Mouse (Mus musculus) hindbrain, embryonic 11.5 days (tissue): ENCODE measurements around the gene Tnni1. TPM values are rescaled to one million over a fixed set of nuclear protein-coding genes. Genes with fewer than 3 reads are reported as not detected.
A peak's percentile ranks its signal among the peaks of the same experiment; 100 is the strongest.

Experiments
- ATAC-seq: fragments of 200-750 bp; cut with Nextera tagmentation; 2 replicates; pipeline ENCODE4 v1.8.0; 2017; ENCODE audit warnings: mild to moderate bottlenecking, moderate TSS enrichment, moderate library complexity; ENCODE audit not compliant: low FRiP score
- DNase-seq: peaks from one replicate; pipeline ENCODE4 v3.0.0-alpha.2; 2015; ENCODE audit warnings: low spot score
- H3K27ac ChIP-seq: fragments of 300-500 bp; sonication (generic); 2 replicates; pipeline ENCODE4 v1.5.1; 2014; ENCODE audit warnings: mild to moderate bottlenecking, low read depth, low read length
- H3K27me3 ChIP-seq: fragments of 300-500 bp; sonication (generic); 2 replicates; pipeline ENCODE4 v1.6.1; 2014; ENCODE audit warnings: mild to moderate bottlenecking, low read length, moderate library complexity, mixed read lengths; ENCODE audit not compliant: control insufficient read depth, insufficient read depth
- H3K36me3 ChIP-seq: fragments of 300-500 bp; sonication (generic); 2 replicates; pipeline ENCODE4 v1.6.1; 2014; ENCODE audit warnings: mild to moderate bottlenecking, low read length, moderate library complexity, mixed read lengths; ENCODE audit not compliant: control insufficient read depth, insufficient read depth
- H3K4me1 ChIP-seq: fragments of 300-500 bp; sonication (generic); replicated peaks from 2 replicates; pipeline ENCODE4 v1.6.1; 2014; ENCODE audit warnings: low read length, mixed read lengths; ENCODE audit not compliant: control insufficient read depth, insufficient read depth
- H3K4me2 ChIP-seq: fragments of 300-500 bp; sonication (generic); replicated peaks from 2 replicates; pipeline ENCODE4 v1.6.1; 2014; ENCODE audit warnings: mild to moderate bottlenecking, low read depth, low read length
- H3K4me3 ChIP-seq: fragments of 300-500 bp; sonication (generic); 2 replicates; pipeline ENCODE4 v1.5.1; 2014; ENCODE audit warnings: low read depth, low read length
- H3K9ac ChIP-seq: fragments of 300-500 bp; sonication (generic); 2 replicates; pipeline ENCODE4 v1.6.1; 2014; ENCODE audit warnings: low read depth, low read length
- H3K9me3 ChIP-seq: fragments of 300-500 bp; sonication (generic); 2 replicates; pipeline ENCODE4 v1.6.1; 2016; ENCODE audit warnings: low read length; ENCODE audit not compliant: control insufficient read depth
- WGBS: fragments of 180-500 bp; shearing (Covaris S2); extraction: QIAGEN DNeasy Blood & Tissue Kit; methylation state at CpG from one replicate; pipeline ENCODE4 v1.1.7; 2014; 5-methylcytosine and 5-hydroxymethylcytosine counted together
- polyA plus RNA-seq: library from polyadenylated mRNA; unstranded; fragments of >200 nt; fragmentation: Nextera tagmentation; extraction: Ambion mirVana; gene quantifications from 2 replicates; pipeline ENCODE4 v1.2.1, GENCODE M21; 2014

Gene Tnni1
- polyA plus RNA-seq, 1 experiment from 2014 or later = 6.0 TPM

DNA sequence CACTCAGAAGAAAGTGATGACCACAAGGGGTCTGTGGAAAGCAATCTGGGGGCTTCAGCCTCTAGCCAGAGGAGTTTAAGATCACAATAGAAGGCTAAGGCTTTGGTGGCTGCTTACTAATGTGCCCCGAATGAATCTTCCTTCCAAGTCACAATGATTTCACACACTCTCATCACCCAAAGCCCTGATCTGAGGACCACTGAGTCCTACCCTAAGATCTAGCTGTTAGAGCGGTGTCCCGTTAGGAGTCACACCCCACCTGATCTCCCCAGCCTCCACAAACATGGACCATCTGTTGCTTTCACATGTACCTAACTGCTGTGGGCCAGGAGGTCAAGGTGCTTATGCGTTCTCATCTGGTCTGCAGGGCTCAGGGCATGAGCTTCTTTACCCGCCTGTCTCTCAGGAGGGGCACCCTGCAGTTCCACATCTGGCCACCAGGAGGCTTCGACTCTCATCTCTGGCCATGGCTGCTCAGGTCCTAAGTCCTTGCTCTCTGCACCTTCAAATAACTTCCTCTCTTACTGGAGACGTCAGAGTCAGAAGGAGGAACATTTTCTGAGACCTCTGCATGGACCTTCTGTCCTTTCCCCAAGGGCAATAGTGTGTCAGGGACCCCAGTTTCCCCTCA lies 31.9 kb downstream of the Tnni1 start:
- 37% methylated on average over 7 of the region's 7 CpGs for WGBS
- Histone ChIP-seq H3K9ac (no peak overlapping the region), H3K36me3 (no peaks in the 10 kb centered on the region), H3K9me3 (no peaks in the 10 kb centered on the region), H3K27me3 (no peaks in the 10 kb centered on the region), H3K4me1 (no peaks in the 10 kb centered on the region), H3K27ac (no peak overlapping the region), H3K4me2 (no peak overlapping the region), H3K4me3 (no peak overlapping the region)
- no peak for ATAC-seq
- DNase-seq = peak; percentile 93

DNA sequence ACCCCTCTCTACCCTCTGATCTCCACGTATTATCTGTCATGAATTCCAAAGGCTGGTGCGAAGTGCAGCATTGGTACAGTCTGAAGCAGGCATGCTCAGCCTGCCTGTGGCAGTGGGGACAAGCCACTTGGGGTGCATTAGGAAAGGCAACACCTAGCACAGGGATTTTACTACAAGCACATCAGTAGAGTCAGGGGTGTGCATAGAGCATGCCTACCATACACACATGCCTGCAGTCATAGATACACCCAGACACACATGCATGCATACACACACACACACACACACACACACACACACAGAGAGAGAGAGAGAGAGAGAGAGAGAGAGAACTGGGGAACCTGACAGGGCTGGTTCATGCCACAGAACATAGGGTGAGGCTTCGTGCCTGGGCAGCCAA lies 33.0 kb downstream of the Tnni1 start:
- no peaks in the 10 kb centered on the region for H3K4me1 ChIP-seq
- no peaks in the 10 kb centered on the region for H3K36me3 ChIP-seq
- no peak overlapping the region for H3K4me3 ChIP-seq
- 86% methylated on average over 3 of the region's 3 CpGs for WGBS
- no peak for ATAC-seq
- no peaks in the 10 kb centered on the region for H3K9me3 ChIP-seq
- H3K4me2 ChIP-seq = no peak overlapping the region
- DNase-seq = no peak
- no peak overlapping the region for H3K27ac ChIP-seq
- peaks cover 6% of the 10 kb centered on the region for H3K27me3 ChIP-seq
- H3K9ac ChIP-seq = no peak overlapping the region

DNA sequence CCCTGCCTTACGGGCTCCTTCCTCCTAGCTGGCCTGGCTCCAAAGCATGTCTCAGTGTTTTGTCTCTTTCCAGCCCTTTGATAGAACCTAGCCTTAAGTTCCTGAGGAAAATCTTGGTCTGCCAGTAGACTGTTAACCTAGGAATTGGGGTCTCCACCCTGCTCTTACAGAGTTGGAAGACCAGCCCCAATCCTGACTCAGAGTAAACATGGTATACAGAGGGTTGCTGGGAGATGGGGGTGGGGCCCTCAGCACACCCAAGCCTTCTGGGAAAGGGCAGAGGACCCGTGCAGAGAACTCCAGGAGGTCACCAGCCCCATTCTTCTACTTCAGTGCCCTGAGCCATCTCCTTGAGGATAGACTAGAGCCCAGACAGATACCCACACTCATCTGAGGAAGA lies 33.4 kb downstream of the Tnni1 start:
- no peaks in the 10 kb centered on the region for H3K36me3 ChIP-seq
- no peak overlapping the region for H3K9ac ChIP-seq
- H3K4me3 ChIP-seq = no peak overlapping the region
- WGBS = 53% methylated on average over 2 of the region's 2 CpGs
- no peak overlapping the region for H3K27ac ChIP-seq
- DNase-seq = no peak
- H3K4me1 ChIP-seq = no peaks in the 10 kb centered on the region
- H3K4me2 ChIP-seq = no peak overlapping the region
- no peaks in the 10 kb centered on the region for H3K9me3 ChIP-seq
- no peak for ATAC-seq
- peaks cover 11% of the 10 kb centered on the region for H3K27me3 ChIP-seq

DNA sequence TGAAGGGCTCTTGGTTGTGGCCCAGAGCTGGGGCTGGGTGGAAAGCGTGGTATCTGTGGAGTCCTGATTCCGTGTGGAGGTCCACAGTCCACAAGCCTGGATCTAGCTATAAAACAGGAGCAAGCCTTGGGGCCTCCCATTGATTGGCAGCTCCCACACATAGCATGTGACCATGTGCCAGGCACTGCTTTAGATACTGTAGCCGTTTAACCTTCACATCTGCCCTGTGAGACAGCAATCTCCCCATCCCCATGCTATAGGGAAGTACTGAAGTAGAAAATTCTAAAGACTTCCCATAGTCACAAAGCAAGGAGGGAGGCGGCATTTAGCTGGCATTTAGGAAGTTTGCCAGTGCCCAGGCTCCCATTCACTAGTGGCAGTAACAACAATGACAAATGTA lies 33.8 kb downstream of the Tnni1 start:
- Histone ChIP-seq H3K27me3 (peaks cover 15% of the 10 kb centered on the region), H3K9me3 (no peaks in the 10 kb centered on the region), H3K4me3 (no peak overlapping the region), H3K27ac (no peak overlapping the region), H3K4me1 (no peaks in the 10 kb centered on the region), H3K9ac (no peak overlapping the region), H3K36me3 (no peaks in the 10 kb centered on the region), H3K4me2 (no peak overlapping the region)
- DNase-seq = no peak
- WGBS = 61% methylated on average over 4 of the region's 4 CpGs
- ATAC-seq = no peak

DNA sequence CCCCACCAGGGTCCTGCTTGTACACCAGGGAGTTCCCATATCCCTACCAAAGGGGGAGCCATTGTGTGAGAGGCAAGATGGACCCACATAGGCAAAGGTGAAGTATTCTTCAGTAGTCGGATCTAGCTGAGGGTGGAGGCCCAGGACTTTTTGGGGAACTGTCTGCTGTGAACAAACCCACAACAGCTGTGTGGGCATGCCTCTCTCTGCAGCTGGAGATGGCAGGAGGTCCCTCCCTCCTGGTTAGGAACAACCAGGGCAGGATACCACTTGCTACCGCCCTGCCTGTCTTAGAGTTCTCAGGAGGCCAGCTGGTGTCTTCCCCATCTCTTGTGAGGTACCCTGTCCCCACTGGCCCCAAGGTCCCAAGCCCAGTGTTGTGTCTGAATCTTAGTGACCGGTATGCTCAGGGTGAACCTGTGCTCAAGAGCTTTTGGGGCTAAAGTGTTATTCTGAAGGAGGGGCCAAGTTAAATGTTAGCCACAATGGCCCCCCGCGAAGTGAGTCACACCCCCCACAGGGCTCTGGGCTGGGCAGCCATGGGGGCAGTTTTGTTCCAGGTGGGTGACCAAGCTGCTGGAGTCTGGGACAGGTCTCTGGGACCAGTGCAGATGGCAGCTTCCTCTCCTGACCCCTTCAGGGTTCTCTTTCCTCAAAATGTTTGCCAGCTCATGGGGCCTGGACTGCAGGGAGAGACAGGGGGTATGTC lies 34.6 kb downstream of the Tnni1 start:
- Histone ChIP-seq H3K36me3 (no peaks in the 10 kb centered on the region), H3K4me3 (no peak overlapping the region), H3K27me3 (peaks cover 23% of the 10 kb centered on the region), H3K9me3 (no peaks in the 10 kb centered on the region), H3K27ac (no peak overlapping the region), H3K9ac (no peak overlapping the region), H3K4me1 (0 out of 2 replicates have a peak, but pooled peaks cover 2% of the 10 kb centered on the region), H3K4me2 (no peak overlapping the region)
- DNase-seq (no peak), ATAC-seq (no peak)
- WGBS = 77% methylated on average over 5 of the region's 5 CpGs

DNA sequence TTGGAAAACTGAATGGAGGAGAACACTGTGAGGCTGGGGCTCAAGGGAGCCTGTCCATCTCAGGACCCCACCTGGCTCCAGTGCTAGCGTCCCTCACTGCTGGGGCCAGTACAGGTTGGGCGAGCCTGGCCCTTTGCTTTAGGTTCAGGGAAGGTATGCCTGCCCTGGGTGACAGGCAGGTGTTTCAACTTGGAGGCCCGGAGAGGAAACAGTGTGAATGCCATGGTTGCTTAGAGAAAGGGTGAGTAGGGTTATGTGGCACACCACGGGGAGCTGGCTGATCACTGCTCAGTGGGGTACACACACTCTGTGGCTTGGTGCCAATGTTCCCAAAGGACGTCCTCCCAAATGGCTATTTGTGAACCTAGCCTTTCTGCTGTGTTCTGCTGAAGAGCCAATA lies 35.3 kb downstream of the Tnni1 start:
- peaks cover 28% of the 10 kb centered on the region for H3K27me3 ChIP-seq
- DNase-seq (no peak), ATAC-seq (no peak)
- H3K27ac ChIP-seq = no peak overlapping the region
- WGBS = 84% methylated on average over 5 of the region's 5 CpGs
- H3K9me3 ChIP-seq = no peaks in the 10 kb centered on the region
- H3K9ac ChIP-seq = no peak overlapping the region
- no peaks in the 10 kb centered on the region for H3K36me3 ChIP-seq
- H3K4me3 ChIP-seq = no peak overlapping the region
- H3K4me2 ChIP-seq = no peak overlapping the region
- 0 out of 2 replicates have a peak, but pooled peaks cover 2% of the 10 kb centered on the region for H3K4me1 ChIP-seq

DNA sequence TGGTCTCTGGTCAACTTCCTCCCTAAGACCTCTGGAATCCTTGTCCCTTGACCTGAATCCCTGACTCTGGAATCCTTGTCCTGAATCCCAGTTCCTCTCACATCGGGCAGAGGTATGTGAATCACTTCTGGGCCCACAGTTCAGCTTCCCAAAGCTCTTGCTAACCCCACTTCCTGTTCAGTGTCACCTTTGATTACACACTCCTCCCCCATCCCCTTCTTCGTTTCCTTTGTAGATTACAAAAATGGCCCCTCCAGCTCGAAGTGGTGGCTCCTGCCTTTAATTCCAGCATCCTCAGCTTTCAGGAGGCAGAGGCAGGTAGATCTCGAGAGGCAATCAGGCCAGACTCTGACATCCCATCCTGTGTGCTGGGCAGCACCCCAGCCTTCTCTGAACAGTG lies 38.4 kb downstream of the Tnni1 start:
- 77% methylated on average over 4 of the region's 4 CpGs for whole genome bisulfite sequencing
- Histone ChIP-seq H3K4me2 (no peak overlapping the region), H3K4me3 (no peak overlapping the region), H3K9ac (no peak overlapping the region), H3K9me3 (no peaks in the 10 kb centered on the region), H3K27me3 (peaks cover 35% of the 10 kb centered on the region), H3K36me3 (no peaks in the 10 kb centered on the region), H3K4me1 (0 out of 2 replicates have a peak, but pooled peaks cover 2% of the 10 kb centered on the region), H3K27ac (no peak overlapping the region)
- DNase-seq (no peak), ATAC-seq (no peak)

DNA sequence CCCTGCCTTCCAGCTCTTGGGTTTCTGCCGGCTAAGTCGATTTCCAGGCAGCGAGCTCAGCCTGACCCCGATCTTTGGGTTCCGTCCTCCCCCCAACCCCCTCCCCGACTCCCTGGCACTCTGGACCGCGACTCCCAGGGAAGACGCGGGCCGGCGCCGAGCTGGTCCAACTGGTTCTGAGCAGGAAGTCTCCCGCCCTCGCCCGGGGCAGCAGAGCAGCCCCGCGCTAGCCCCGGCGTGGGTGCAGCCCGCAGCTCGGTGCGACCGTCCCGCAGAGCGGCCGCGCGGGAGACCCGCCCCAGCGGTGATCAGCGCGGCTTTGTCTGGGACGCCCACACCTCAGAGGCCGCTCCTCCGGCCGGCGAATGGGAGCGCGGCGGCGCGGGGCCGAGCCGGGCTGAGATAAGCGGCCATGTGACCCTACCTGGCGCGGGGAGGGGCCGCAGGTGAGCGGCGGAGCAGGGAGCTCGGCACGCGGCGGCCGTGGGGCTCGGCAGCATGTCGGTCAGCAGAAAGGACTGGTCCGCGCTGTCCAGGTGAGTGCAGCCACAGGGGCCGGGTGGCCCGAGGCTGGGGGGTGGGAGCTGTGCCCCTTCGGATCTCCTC lies 39.4 kb downstream of the Tnni1 start, which contains the start of gene Lad1:
Gene Lad1 (plus strand): TSS at position 118 of the 606 bp plus-strand sequence.
- peak; percentile 58 for DNase-seq
- under 1% methylated on average over 58 of the region's 63 CpGs for WGBS
- ATAC-seq = peak; percentile 67; the same call in 1 of the 2 replicates
- Histone ChIP-seq H3K36me3 (no peaks in the 10 kb centered on the region), H3K9ac (peak within 1 kb of the TSS; percentile 64), H3K9me3 (no peaks in the 10 kb centered on the region), H3K4me3 (peak within 1 kb of the TSS; percentile 53), H3K27me3 (peaks cover 35% of the 10 kb centered on the region), H3K27ac (0 out of 2 replicates have a peak within 1 kb of the TSS, but pooled peaks have one; percentile 24), H3K4me2 (peak within 1 kb of the TSS; percentile 99), H3K4me1 (0 out of 2 replicates have a peak, but pooled peaks cover 2% of the 10 kb centered on the region)
